Mouse (Mus musculus): Measurements from ENCODE around the gene Fibp. TPM values are rescaled to one million over a fixed set of nuclear protein-coding genes. Genes with fewer than 3 reads are reported as not detected.

The Fibp gene
- polyA plus RNA-seq, 1 experiment, result 88.6 TPM

DNA sequence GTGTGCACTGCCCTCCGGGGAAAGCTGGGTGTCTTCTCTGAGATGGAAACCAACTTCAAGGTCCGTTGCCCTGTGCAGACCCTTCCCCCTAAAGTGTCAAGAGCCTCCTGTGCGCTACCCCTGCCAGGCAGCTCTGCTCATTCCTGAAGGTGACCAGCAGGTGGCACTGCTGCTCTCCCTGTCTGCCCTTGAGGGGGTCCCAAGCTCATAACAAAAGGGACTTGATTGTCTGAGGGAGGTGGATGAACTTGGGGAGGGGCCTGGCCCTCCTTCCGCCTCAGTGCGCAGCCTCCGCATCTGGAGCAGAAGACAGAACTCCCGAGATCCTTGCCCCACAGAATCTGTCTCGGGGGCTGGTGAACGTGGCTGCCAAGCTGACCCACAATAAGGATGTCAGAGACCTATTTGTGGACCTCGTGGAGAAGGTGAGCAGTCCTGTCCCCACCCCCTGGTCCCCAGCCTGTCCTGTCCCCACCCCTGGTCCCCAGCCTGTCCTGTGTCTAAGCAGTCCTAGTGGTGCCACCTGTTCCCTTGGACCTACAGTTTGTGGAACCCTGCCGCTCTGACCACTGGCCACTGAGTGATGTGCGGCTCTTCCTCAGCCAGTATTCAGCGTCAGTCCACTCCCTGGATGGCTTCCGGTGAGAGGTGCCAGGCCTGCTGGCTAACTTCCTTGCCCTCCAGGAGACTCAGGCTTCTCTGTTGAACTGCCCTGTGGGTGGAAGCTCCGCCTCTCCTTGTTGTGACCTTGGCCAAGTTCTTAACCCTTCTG, 3.6 kb downstream of the Fibp start:
- Histone ChIP-seq H3K27ac (ENCODE audit: control insufficient read depth, insufficient read depth, low read depth, low read length, poor library complexity) (no peak overlapping the region), H3K4me1 (ENCODE audit: control insufficient read depth, insufficient read depth, low read length) (no peaks in the 10 kb centered on the region), H3K4me3 (replicated peaks; ENCODE audit: control insufficient read depth, low read depth, low read length) (no peak overlapping the region)
- WGBS, result 68% methylated on average over 15 of the region's 15 CpGs
- 0 out of 2 replicates have a peak, but pooled peaks have one; percentile 9 for TF ChIP-seq POLR2A (IDR thresholded peaks at IDR 0.05; ENCODE audit: borderline replicate concordance, control insufficient read depth, low read depth, low read length)
- peak; percentile 86 for TF ChIP-seq CTCF (IDR thresholded peaks at IDR 0.05; ENCODE audit: control insufficient read depth, insufficient read depth, low read length)

DNA sequence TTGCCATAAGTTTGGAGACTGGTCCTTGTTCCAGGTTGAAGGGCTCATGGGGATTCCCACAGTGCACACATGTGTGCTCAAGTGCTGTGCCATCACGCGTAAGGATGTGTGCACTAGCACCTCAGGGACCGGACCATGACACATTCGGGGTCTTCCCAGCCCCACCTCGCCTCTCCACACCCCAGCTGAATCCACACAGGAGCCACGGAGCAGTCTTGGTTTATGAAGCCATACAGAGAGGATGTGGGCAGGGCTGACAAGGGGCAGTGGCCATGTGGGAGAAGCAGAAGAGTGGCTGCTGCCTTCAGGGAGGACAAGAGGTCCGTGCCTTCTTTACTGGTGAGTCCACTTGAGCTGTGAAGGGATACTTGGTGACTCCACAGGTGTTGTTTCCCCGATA, 4.6 kb downstream of the Fibp start:
- 89% methylated on average over 8 of the region's 8 CpGs for WGBS
- Histone ChIP-seq H3K4me1 (ENCODE audit: control insufficient read depth, insufficient read depth, low read length) (no peaks in the 10 kb centered on the region), H3K4me3 (replicated peaks; ENCODE audit: control insufficient read depth, low read depth, low read length) (no peak overlapping the region), H3K27ac (ENCODE audit: control insufficient read depth, insufficient read depth, low read depth, low read length, poor library complexity) (no peak overlapping the region)
- no peak for TF ChIP-seq POLR2A (IDR thresholded peaks at IDR 0.05; ENCODE audit: borderline replicate concordance, control insufficient read depth, low read depth, low read length)
- TF ChIP-seq CTCF (IDR thresholded peaks at IDR 0.05; ENCODE audit: control insufficient read depth, insufficient read depth, low read length), result no peak

DNA sequence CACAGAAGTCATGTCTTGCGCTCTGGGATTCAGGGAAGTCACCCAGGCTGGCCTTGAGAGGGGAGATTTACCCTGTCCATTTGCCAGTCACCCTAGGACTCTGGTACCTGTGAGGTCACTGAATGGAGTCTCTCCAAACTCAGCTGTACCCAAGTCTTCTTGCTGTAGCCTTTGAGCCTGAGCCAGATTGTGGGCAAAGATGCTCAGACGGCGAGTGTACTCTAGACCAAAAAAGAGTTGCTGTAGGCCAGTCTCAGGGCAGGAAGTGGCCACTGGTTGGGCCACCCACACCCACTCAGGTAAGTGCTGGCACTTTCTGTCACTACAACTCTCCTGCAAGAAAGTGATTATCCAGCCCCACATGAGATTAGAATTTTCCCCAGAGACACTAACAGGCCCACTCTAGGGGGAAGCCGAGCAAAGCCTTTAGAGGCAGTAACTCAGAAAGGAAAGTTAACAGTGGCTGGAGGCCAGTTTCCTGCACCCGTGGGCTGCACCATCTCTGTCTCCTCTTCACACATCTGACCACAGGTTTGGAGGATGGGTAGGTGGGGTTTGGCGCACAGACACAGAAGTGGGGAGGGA, 6.6 kb downstream of the Fibp start:
- Histone ChIP-seq H3K27ac (ENCODE audit: control insufficient read depth, insufficient read depth, low read depth, low read length, poor library complexity) (no peak overlapping the region), H3K4me3 (replicated peaks; ENCODE audit: control insufficient read depth, low read depth, low read length) (no peak overlapping the region), H3K4me1 (ENCODE audit: control insufficient read depth, insufficient read depth, low read length) (no peaks in the 10 kb centered on the region)
- 57% methylated on average over 6 of the region's 6 CpGs for WGBS
- TF ChIP-seq POLR2A (IDR thresholded peaks at IDR 0.05; ENCODE audit: borderline replicate concordance, control insufficient read depth, low read depth, low read length) (no peak), CTCF (IDR thresholded peaks at IDR 0.05; ENCODE audit: control insufficient read depth, insufficient read depth, low read length) (no peak)

DNA sequence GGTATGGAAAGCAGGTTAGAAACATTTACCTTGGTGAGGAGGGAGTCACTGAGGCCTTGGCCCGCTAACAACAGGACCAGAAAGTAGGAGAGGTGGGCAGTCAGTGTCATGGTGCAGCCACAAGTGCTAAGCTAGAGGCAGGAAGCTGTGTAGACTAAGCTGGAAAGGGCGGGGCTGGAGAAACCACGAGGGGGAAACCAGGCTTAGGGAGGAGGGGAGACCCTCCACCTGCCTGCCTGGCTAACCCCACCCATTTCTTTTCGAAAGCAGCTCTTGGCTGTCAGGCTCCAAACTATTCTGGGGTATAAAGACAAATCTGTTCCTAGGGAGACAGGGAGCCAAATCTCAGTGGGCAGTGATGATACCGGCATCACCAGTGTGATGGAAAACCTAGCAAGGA, 8.0 kb downstream of the Fibp start, which contains the start of gene Ctsw:
Gene Ctsw (minus strand): TSS at position 134 of the 400 bp plus-strand sequence.
- H3K4me3 ChIP-seq (replicated peaks; ENCODE audit: control insufficient read depth, low read depth, low read length), result no peak within 1 kb of the TSS
- WGBS, result 13% methylated on average over 5 of the region's 5 CpGs

DNA sequence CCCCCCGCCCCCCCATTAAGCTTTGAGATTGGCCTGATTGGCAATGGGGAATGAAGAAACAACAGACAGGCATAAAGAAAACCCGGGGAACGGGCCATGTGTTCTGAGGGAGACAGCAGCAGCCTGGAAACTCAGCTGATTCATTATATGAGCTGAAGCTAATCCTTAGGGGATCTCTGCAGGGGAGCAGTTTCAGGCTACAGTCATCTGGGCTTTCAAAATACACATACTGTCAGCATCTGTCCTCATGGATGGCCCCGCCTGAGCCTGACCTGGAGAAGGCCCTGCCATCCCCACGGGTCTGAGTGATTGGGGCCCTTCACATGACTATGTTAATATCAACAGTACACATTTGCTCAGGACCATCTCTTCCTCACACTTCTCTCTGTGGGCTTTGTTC, 11.4 kb downstream of the Fibp start:
- Histone ChIP-seq H3K4me3 (replicated peaks; ENCODE audit: control insufficient read depth, low read depth, low read length) (no peak overlapping the region), H3K4me1 (ENCODE audit: control insufficient read depth, insufficient read depth, low read length) (no peaks in the 10 kb centered on the region), H3K27ac (ENCODE audit: control insufficient read depth, insufficient read depth, low read depth, low read length, poor library complexity) (no peak overlapping the region)
- 66% methylated on average over 5 of the region's 5 CpGs for WGBS
- TF ChIP-seq POLR2A (IDR thresholded peaks at IDR 0.05; ENCODE audit: borderline replicate concordance, control insufficient read depth, low read depth, low read length) (no peak), CTCF (IDR thresholded peaks at IDR 0.05; ENCODE audit: control insufficient read depth, insufficient read depth, low read length) (no peak)

More for the DNA sequence above, 8.0 kb downstream of the Fibp start, which contains the start of gene Ctsw:
- Histone ChIP-seq H3K4me1 (ENCODE audit: control insufficient read depth, insufficient read depth, low read length) (no peaks in the 10 kb centered on the region), H3K27ac (ENCODE audit: control insufficient read depth, insufficient read depth, low read depth, low read length, poor library complexity) (no peak within 1 kb of the TSS)
- no peak for TF ChIP-seq CTCF (IDR thresholded peaks at IDR 0.05; ENCODE audit: control insufficient read depth, insufficient read depth, low read length)
- TF ChIP-seq POLR2A (IDR thresholded peaks at IDR 0.05; ENCODE audit: borderline replicate concordance, control insufficient read depth, low read depth, low read length), result no peak

DNA sequence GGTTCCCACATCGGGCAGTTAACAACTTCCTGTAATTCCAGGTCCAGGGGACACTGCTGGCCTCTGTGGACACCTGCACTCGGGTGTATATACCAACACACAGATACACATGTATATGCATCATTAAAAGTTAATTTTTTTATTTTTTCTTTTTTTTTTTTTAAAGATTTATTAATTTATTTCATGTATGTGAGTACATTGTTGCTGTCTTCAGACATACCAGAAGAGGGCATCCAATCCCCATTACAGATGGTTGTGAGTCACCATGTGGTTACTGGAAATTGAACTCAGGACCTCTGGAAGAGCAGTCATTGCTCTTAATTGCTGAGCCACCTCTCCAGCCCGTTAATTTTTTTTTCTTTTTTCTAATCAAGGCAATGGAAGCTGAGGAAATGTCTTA, 12.4 kb downstream of the Fibp start:
- no peak overlapping the region for H3K27ac ChIP-seq (ENCODE audit: control insufficient read depth, insufficient read depth, low read depth, low read length, poor library complexity)
- 64% methylated on average over 3 of the region's 3 CpGs for WGBS
- no peaks in the 10 kb centered on the region for H3K4me1 ChIP-seq (ENCODE audit: control insufficient read depth, insufficient read depth, low read length)
- no peak overlapping the region for H3K4me3 ChIP-seq (replicated peaks; ENCODE audit: control insufficient read depth, low read depth, low read length)
- TF ChIP-seq CTCF (IDR thresholded peaks at IDR 0.05; ENCODE audit: control insufficient read depth, insufficient read depth, low read length), result no peak
- TF ChIP-seq POLR2A (IDR thresholded peaks at IDR 0.05; ENCODE audit: borderline replicate concordance, control insufficient read depth, low read depth, low read length), result no peak

DNA sequence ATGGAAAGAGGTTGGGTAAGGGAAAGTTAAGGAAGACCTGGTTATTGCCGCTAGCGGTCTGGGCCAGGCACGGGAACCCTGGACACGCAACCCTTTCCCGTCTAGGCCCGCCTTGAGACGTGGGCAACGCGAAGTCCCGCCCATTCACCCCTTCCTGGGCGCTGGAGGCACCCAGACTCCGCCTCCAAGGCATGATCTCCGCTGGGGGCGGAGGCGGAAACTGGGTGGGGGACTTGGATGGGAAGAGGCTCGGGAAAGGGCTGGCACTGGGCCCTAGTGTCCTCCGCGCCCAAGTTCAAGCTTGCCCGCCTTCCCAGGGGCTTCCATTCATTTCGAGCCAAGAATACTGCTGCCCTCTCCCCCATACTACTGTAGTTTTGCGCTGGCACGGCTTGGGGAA, 13.3 kb downstream of the Fibp start, which contains the start of gene Efemp2:
Gene Efemp2 (plus strand): TSS at position 235 of the 400 bp plus-strand sequence.
- no peaks in the 10 kb centered on the region for H3K4me1 ChIP-seq (ENCODE audit: control insufficient read depth, insufficient read depth, low read length)
- 18% methylated on average over 22 of the region's 22 CpGs for WGBS
- no peak within 1 kb of the TSS for H3K4me3 ChIP-seq (replicated peaks; ENCODE audit: control insufficient read depth, low read depth, low read length)
- TF ChIP-seq POLR2A (IDR thresholded peaks at IDR 0.05; ENCODE audit: borderline replicate concordance, control insufficient read depth, low read depth, low read length) (peak; percentile 33; the same call in 1 of the 2 replicates), CTCF (IDR thresholded peaks at IDR 0.05; ENCODE audit: control insufficient read depth, insufficient read depth, low read length) (no peak)
- H3K27ac ChIP-seq (ENCODE audit: control insufficient read depth, insufficient read depth, low read depth, low read length, poor library complexity), result no peak within 1 kb of the TSS

DNA sequence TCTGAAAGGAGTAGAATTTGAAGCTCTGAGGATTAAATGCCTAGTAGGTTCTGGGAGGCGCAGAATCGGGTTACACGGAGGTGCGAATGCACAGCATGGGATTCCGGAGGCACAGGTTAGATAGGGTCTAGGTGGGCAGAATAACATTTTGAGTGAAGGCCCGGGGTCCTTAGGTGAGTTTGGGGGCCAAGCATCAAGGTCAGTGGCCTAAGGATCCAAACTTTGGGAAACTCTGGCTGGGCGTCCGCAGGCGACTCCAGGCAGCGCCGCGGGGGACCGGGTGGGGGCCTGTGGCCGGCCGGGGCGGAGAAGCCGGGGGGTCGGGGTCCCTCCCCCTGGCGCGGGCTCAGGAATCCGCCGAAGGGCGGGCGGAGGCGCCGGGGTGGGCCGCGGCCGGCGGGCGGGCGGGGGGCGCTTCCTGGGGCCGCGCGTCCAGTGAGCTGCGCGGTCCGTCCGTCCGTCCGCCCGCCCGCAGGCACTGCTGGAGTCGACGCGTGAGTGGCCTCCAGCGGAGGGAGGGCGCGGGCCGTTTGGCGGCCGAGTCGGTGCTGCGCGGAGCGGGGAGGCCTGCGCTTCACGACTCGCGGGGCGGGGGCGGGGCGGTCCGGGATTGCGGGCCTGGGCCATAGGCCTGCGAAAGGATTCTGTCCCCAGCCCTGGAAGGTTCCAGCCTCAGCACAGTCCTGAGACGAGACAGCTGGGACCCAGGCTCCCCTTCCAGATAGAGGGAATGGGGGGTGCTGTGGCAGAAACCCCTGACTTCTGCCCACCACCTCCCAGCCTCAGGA, 14.1 kb downstream of the Fibp start:
- Histone ChIP-seq H3K4me1 (ENCODE audit: control insufficient read depth, insufficient read depth, low read length) (no peaks in the 10 kb centered on the region), H3K27ac (ENCODE audit: control insufficient read depth, insufficient read depth, low read depth, low read length, poor library complexity) (no peak overlapping the region), H3K4me3 (replicated peaks; ENCODE audit: control insufficient read depth, low read depth, low read length) (no peak overlapping the region)
- 3% methylated on average over 68 of the region's 68 CpGs for WGBS
- TF ChIP-seq POLR2A (IDR thresholded peaks at IDR 0.05; ENCODE audit: borderline replicate concordance, control insufficient read depth, low read depth, low read length), result no peak
- no peak for TF ChIP-seq CTCF (IDR thresholded peaks at IDR 0.05; ENCODE audit: control insufficient read depth, insufficient read depth, low read length)

All from bone marrow, adult 2 months (tissue).